In the genomic region with DNA sequence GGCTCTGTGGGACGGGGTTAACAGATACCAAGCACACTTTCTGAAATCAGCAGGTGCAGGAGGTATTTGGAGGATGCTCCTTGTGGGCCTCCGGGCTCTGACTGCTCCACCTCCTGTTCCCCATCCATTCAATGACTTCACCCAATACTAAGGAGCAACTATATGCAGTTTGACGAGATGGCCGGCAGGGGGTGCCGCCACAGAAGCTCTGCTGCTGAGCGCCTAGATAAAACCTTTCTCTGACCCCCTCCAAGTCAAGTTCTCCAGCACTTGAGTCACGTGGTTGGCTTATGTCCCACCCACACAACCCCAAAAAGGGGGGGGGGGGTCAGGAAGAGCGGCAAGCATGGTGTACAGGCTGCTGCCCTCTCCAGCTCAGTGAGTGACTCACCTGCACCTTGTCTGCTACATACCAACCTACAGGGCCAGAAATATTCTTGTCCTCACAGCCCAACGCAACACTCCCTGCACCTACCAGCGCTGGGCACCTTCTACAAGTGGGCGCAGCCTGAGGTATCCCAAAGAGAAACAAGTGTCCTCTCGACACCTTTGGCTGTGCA, we compare ENCODE assay signal across 8 mouse cellular contexts. TPM values are rescaled to one million over a fixed set of nuclear protein-coding genes. Genes with fewer than 3 reads are reported as not detected.
A peak's percentile ranks its signal among the peaks of the same experiment; 100 is the strongest.
DNase-seq lines count a peak whose midpoint lies in the region; ATAC-seq lines count a peak whose summit lies in the region.

No protein-coding gene starts in this region.

- no peak for ATAC-seq in midbrain, embryonic 16.5 days
- ATAC-seq in hindbrain, embryonic 15.5 days (ENCODE audit: low FRiP score, low read depth) = 0 out of 2 replicates have a peak, but pooled peaks have one; percentile 25
- no peak for ATAC-seq in neural tube, embryonic 11.5 days (ENCODE audit: insufficient read depth, low FRiP score, low TSS enrichment)

- no peak overlapping the region for H3K4me3 ChIP-seq in midbrain, embryonic 10.5 days
- no peak overlapping the region for H3K4me3 ChIP-seq in midbrain, embryonic 16.5 days (ENCODE audit: low read depth, low read length)
- no peak overlapping the region for H3K4me3 ChIP-seq in hindbrain, embryonic 15.5 days
- no peak overlapping the region for H3K4me3 ChIP-seq in neural tube, embryonic 11.5 days (ENCODE audit: low read depth, low read length)

- H3K4me2 ChIP-seq in midbrain, embryonic 16.5 days (ENCODE audit: low read length) = no peak overlapping the region
- no peak overlapping the region for H3K4me2 ChIP-seq in hindbrain, embryonic 15.5 days
- no peak overlapping the region for H3K4me2 ChIP-seq in neural tube, embryonic 11.5 days (ENCODE audit: low read depth)

- no peaks in the 10 kb centered on the region; the same call in 1 of the 2 replicates for H3K4me1 ChIP-seq in midbrain, embryonic 10.5 days
- peaks cover 2% of the 10 kb centered on the region; the same call in 1 of the 2 replicates for H3K4me1 ChIP-seq in midbrain, embryonic 16.5 days (ENCODE audit: control insufficient read depth, insufficient read depth, low read length)
- H3K4me1 ChIP-seq in hindbrain, embryonic 15.5 days (replicated peaks) = peaks cover 3% of the 10 kb centered on the region; the same call in 1 of the 2 replicates
- H3K4me1 ChIP-seq in neural tube, embryonic 11.5 days (ENCODE audit: control insufficient read depth, insufficient read depth, low read length) = no peaks in the 10 kb centered on the region

- H3K9ac ChIP-seq in midbrain, embryonic 16.5 days (ENCODE audit: low read depth, low read length) = no peak overlapping the region
- H3K9ac ChIP-seq in hindbrain, embryonic 15.5 days = no peak overlapping the region
- H3K9ac ChIP-seq in neural tube, embryonic 11.5 days (ENCODE audit: low read length) = no peak overlapping the region

- H3K36me3 ChIP-seq in midbrain, embryonic 10.5 days = no peaks in the 10 kb centered on the region
- no peaks in the 10 kb centered on the region for H3K36me3 ChIP-seq in midbrain, embryonic 16.5 days (ENCODE audit: control insufficient read depth, insufficient read depth, low read length)
- H3K36me3 ChIP-seq in hindbrain, embryonic 15.5 days = no peaks in the 10 kb centered on the region
- no peaks in the 10 kb centered on the region for H3K36me3 ChIP-seq in neural tube, embryonic 11.5 days (ENCODE audit: control insufficient read depth, insufficient read depth, low read length)

- H3K27ac ChIP-seq in midbrain, embryonic 10.5 days (replicated peaks) = no peak overlapping the region
- no peak overlapping the region for H3K27ac ChIP-seq in midbrain, embryonic 16.5 days (ENCODE audit: low read length)
- H3K27ac ChIP-seq in hindbrain, embryonic 15.5 days (replicated peaks) = no peak overlapping the region
- no peak overlapping the region for H3K27ac ChIP-seq in neural tube, embryonic 11.5 days (ENCODE audit: low read depth, low read length)

- WGBS in midbrain, embryonic 10.5 days = 32% methylated on average over 12 of the region's 12 CpGs
- WGBS in midbrain, embryonic 16.5 days = 29% methylated on average over 12 of the region's 12 CpGs
- 35% methylated on average over 12 of the region's 12 CpGs for WGBS in hindbrain, embryonic 15.5 days
- 34% methylated on average over 12 of the region's 12 CpGs for WGBS in neural tube, embryonic 11.5 days

- H3K9me3 ChIP-seq in midbrain, embryonic 10.5 days (replicated peaks) = no peaks in the 10 kb centered on the region
- no peaks in the 10 kb centered on the region for H3K9me3 ChIP-seq in midbrain, embryonic 16.5 days (replicated peaks; ENCODE audit: control insufficient read depth, low read length, poor library complexity, severe bottlenecking)
- H3K9me3 ChIP-seq in hindbrain, embryonic 15.5 days = no peaks in the 10 kb centered on the region
- H3K9me3 ChIP-seq in neural tube, embryonic 11.5 days (ENCODE audit: control insufficient read depth, low read length) = no peaks in the 10 kb centered on the region

- H3K27me3 ChIP-seq in midbrain, embryonic 10.5 days (ENCODE audit: low read depth, poor library complexity, severe bottlenecking) = no peaks in the 10 kb centered on the region
- no peaks in the 10 kb centered on the region for H3K27me3 ChIP-seq in midbrain, embryonic 16.5 days (ENCODE audit: control insufficient read depth, insufficient read depth, low read depth, low read length)
- H3K27me3 ChIP-seq in hindbrain, embryonic 15.5 days = no peaks in the 10 kb centered on the region
- H3K27me3 ChIP-seq in neural tube, embryonic 11.5 days (ENCODE audit: control insufficient read depth, insufficient read depth, low read length) = no peaks in the 10 kb centered on the region

- DNase-seq in adrenal gland, postnatal 14 days = peak; percentile 70
- no peak for DNase-seq in adrenal gland, postnatal 4 days (ENCODE audit: low spot score in 2 of 2)
- peak; percentile 50 for DNase-seq in midbrain, embryonic 10.5 days (ENCODE audit: low spot score)
- DNase-seq in cerebellum, adult 11-12 months = peak; percentile 81
- DNase-seq in neural tube, embryonic 11.5 days (ENCODE audit: low spot score) = peak; percentile 64
- no peak for DNase-seq in spleen, postnatal 36 days (ENCODE audit: low spot score in 2 of 2)

RNA-seq across cellular contexts. Expression of a gene that starts 40.5 kb away (rescaled TPM):
- 5.4 and 5.9 TPM in 2 replicates for total RNA-seq in adrenal gland, postnatal 14 days (2021)
- total RNA-seq in adrenal gland, postnatal 4 days (2021) = 1 to 10 TPM; 9.1 to 9.5 TPM
- 2.1 and 2.3 TPM in 2 replicates for polyA plus RNA-seq in midbrain, embryonic 10.5 days (2016; fragmentation: Nextera tagmentation; extraction: Ambion mirVana)
- 12.2 and 13.7 TPM in 2 replicates for polyA plus RNA-seq in midbrain, embryonic 16.5 days (2015; fragmentation: Nextera tagmentation; extraction: Ambion mirVana)
- polyA plus RNA-seq in hindbrain, embryonic 15.5 days (2015; fragmentation: Nextera tagmentation; extraction: Ambion mirVana) = 16.4 TPM in 2 replicates
- 4.9 and 6.1 TPM in 2 replicates for polyA plus RNA-seq in neural tube, embryonic 11.5 days (2014; fragmentation: Nextera tagmentation; extraction: Ambion mirVana)

Comparison
In these comparisons a context has a peak if more than half of its experiments do, and no peak if none do; other contexts are left out.
1. DNase-seq: peak in adrenal gland, postnatal 14 days (single experiment), midbrain, embryonic 10.5 days (single experiment), cerebellum, adult 11-12 months (single experiment) and neural tube, embryonic 11.5 days (single experiment); none in adrenal gland, postnatal 4 days (0 of 2) and spleen, postnatal 36 days (0 of 2).